Comparison of ENCODE assay signal across 25 mouse cellular contexts in genomic region chr1:120715105-120715877, GRCm38 (mm10).
DNase-seq lines count a peak whose midpoint lies in the region; ATAC-seq lines count a peak whose summit lies in the region.
"Had no signal": no experiment of that assay in that cellular context is flagged by ENCODE, and none has a peak within 500 bp of the region (broad histone marks: within the 10 kb centered on the region; RNA-seq: fewer than 3 reads in every experiment).

No protein-coding gene starts in this region.

- H3K4me1 ChIP-seq in midbrain, embryonic 11.5 days (ENCODE audit: control insufficient read depth, insufficient read depth, low read length) = no peaks in the 10 kb centered on the region
- H3K4me1 ChIP-seq in midbrain, embryonic 15.5 days = no peaks in the 10 kb centered on the region
- H3K4me1 ChIP-seq in limb, embryonic 11.5 days (ENCODE audit: control insufficient read depth, insufficient read depth, low read length) = peaks cover 5% of the 10 kb centered on the region; the same call in 1 of the 2 replicates
- H3K4me1 ChIP-seq: forebrain, embryonic 10.5 days; heart, embryonic 10.5 days; intestine, embryonic 15.5 days; neural tube, embryonic 13.5 days had no signal

- no peak overlapping the region for H3K4me3 ChIP-seq in midbrain, embryonic 11.5 days (ENCODE audit: low read depth, low read length)
- H3K4me3 ChIP-seq in midbrain, embryonic 15.5 days = no peak overlapping the region
- no peak overlapping the region for H3K4me3 ChIP-seq in limb, embryonic 11.5 days (ENCODE audit: low read depth, low read length)
- H3K4me3 ChIP-seq: forebrain, embryonic 10.5 days; heart, embryonic 10.5 days; intestine, embryonic 15.5 days; left cerebral cortex, adult 2 months; myocyte; neural tube, embryonic 13.5 days had no signal

- 81% methylated on average over 9 of the region's 9 CpGs for WGBS in midbrain, embryonic 11.5 days
- 82% methylated on average over 9 of the region's 9 CpGs for WGBS in midbrain, embryonic 15.5 days
- WGBS in limb, embryonic 11.5 days = 23% methylated on average over 9 of the region's 9 CpGs

- intact Hi-C loops in gastrocnemius, postnatal 14 days (cut with DNase I; ENCODE audit: low total_unique reads) = no loop called here

- DNase-seq in gastrocnemius, postnatal 14 days = peak; percentile 24
- DNase-seq in gastrocnemius, postnatal 10 days = no peak
- peak; percentile 45 for DNase-seq in midbrain, embryonic 11.5 days (ENCODE audit: low spot score, missing footprints)
- DNase-seq in limb, embryonic 11.5 days (ENCODE audit: low spot score) = peak; percentile 55
- no peak for DNase-seq in embryo, embryonic 10.5 days (ENCODE audit: low spot score)
- DNase-seq in cerebellum, adult 18-20 months = no peak
- DNase-seq: adrenal gland, postnatal 25 days; cerebellum, adult 9-11 months; heart, postnatal 4 days; kidney, adult 8-10 months; kidney, postnatal 10 days; left cerebral cortex, postnatal 4 days; lung, postnatal 4 days; thymus, postnatal 14 days had no signal

- no peak overlapping the region for H3K9ac ChIP-seq in midbrain, embryonic 11.5 days (ENCODE audit: low read length)
- no peak overlapping the region for H3K9ac ChIP-seq in midbrain, embryonic 15.5 days
- no peak overlapping the region for H3K9ac ChIP-seq in limb, embryonic 11.5 days (ENCODE audit: low read length)
- H3K9ac ChIP-seq: hindbrain, embryonic 14.5 days; intestine, embryonic 15.5 days; liver, embryonic 14.5 days; neural tube, embryonic 13.5 days had no signal

- H3K27ac ChIP-seq in midbrain, embryonic 11.5 days (ENCODE audit: low read depth, low read length) = no peak overlapping the region
- no peak overlapping the region for H3K27ac ChIP-seq in midbrain, embryonic 15.5 days
- H3K27ac ChIP-seq in limb, embryonic 11.5 days (replicated peaks; ENCODE audit: low read depth, low read length) = no peak overlapping the region
- H3K27ac ChIP-seq: forebrain, embryonic 10.5 days; heart, embryonic 10.5 days; hindbrain, embryonic 14.5 days; intestine, embryonic 15.5 days; left cerebral cortex, adult 2 months; liver, embryonic 14.5 days; neural tube, embryonic 13.5 days had no signal

- no peaks in the 10 kb centered on the region for H3K27me3 ChIP-seq in midbrain, embryonic 11.5 days (ENCODE audit: control insufficient read depth, insufficient read depth, low read length)
- no peaks in the 10 kb centered on the region for H3K27me3 ChIP-seq in midbrain, embryonic 15.5 days (replicated peaks)
- H3K27me3 ChIP-seq in limb, embryonic 11.5 days (ENCODE audit: control insufficient read depth, insufficient read depth, low read length) = no peaks in the 10 kb centered on the region
- H3K27me3 ChIP-seq: intestine, embryonic 15.5 days; neural tube, embryonic 13.5 days had no signal

- no peaks in the 10 kb centered on the region for H3K9me3 ChIP-seq in midbrain, embryonic 11.5 days (ENCODE audit: control insufficient read depth, low read length)
- no peaks in the 10 kb centered on the region for H3K9me3 ChIP-seq in midbrain, embryonic 15.5 days
- H3K9me3 ChIP-seq in limb, embryonic 11.5 days (ENCODE audit: control insufficient read depth, low read length) = no peaks in the 10 kb centered on the region
- H3K9me3 ChIP-seq: forebrain, embryonic 10.5 days; heart, embryonic 10.5 days; intestine, embryonic 15.5 days; neural tube, embryonic 13.5 days had no signal

- no peak overlapping the region for H3K4me2 ChIP-seq in midbrain, embryonic 11.5 days
- no peak overlapping the region for H3K4me2 ChIP-seq in midbrain, embryonic 15.5 days
- no peak overlapping the region for H3K4me2 ChIP-seq in limb, embryonic 11.5 days (ENCODE audit: low read depth, severe bottlenecking)
- H3K4me2 ChIP-seq: hindbrain, embryonic 14.5 days; intestine, embryonic 15.5 days; neural tube, embryonic 13.5 days had no signal

- no peak for ATAC-seq in midbrain, embryonic 11.5 days (ENCODE audit: low FRiP score)
- ATAC-seq in midbrain, embryonic 15.5 days (replicated peaks) = no peak
- peak; percentile 69 for ATAC-seq in limb, embryonic 11.5 days (ENCODE audit: insufficient number of reproducible peaks, low FRiP score, low TSS enrichment, low read depth)
- ATAC-seq: CD4-positive, CD25-positive, alpha-beta regulatory T cell, adult 4 months; intestine, embryonic 15.5 days; midbrain, embryonic 16.5 days had no signal

- H3K36me3 ChIP-seq in midbrain, embryonic 11.5 days (ENCODE audit: control insufficient read depth, insufficient read depth, low read length) = no peaks in the 10 kb centered on the region
- H3K36me3 ChIP-seq in midbrain, embryonic 15.5 days (replicated peaks) = no peaks in the 10 kb centered on the region
- no peaks in the 10 kb centered on the region for H3K36me3 ChIP-seq in limb, embryonic 11.5 days (ENCODE audit: control insufficient read depth, insufficient read depth, low read length)
- H3K36me3 ChIP-seq: forebrain, embryonic 10.5 days; heart, embryonic 10.5 days; intestine, embryonic 15.5 days; neural tube, embryonic 13.5 days had no signal

Comparison
In these comparisons a context has a peak if more than half of its experiments do, and no peak if none do; other contexts are left out.
1. DNase-seq: peak in gastrocnemius, postnatal 14 days (single experiment), midbrain, embryonic 11.5 days (single experiment) and limb, embryonic 11.5 days (single experiment); none in gastrocnemius, postnatal 10 days (single experiment), embryo, embryonic 10.5 days (single experiment) and cerebellum, adult 18-20 months (0 of 2).